Mouse (Mus musculus) liver, embryonic 14.5 days (tissue): ENCODE measurements at regions not wholly inside any gene's neighbourhood (a gene's known extent, or its start where the extent isn't known, plus 50 kb on each side); places are given as distances from the start of the nearest gene placed in this dataset.
"Not testable (repeated sequence)": the region's sequence is repeated elsewhere in the genome, so short reads cannot be mapped to it uniquely, and the experiment has no call there.

Source experiments
- CTCF ChIP-seq: IDR thresholded peaks from 2 replicates; pipeline ENCODE4 v1.5.1; 2016; ENCODE audit warnings: antibody characterized with exemption, low read depth, control low read depth
- EP300 ChIP-seq: IDR thresholded peaks from 2 replicates; pipeline ENCODE4 v1.6.1; 2016; ENCODE audit warnings: antibody characterized with exemption, low read depth

DNA sequence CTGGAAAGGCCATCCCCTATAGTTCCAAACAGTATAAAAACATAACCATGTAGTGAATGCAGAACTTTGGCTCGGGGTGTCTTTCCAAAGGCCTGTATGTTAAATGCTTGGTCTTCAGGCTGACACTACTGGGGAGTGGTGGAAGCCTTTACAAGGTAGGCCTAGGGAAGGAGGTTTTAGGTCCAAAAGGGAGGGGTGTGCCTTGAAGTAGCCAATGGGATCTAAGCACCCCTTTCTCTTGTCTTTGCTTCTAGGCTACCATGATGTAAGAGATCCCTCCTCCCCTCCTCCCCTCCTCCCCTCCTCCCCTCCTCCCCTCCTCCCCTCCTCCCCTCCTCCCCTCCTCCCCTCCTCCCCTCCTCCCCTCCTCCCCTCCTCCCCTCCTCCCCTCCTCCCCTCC lies 56.5 kb upstream of the Fzd7 start:
- not testable (repeated sequence) for TF ChIP-seq CTCF, EP300
